ENCODE assay signal across 8 mouse cellular contexts in genomic region chr17:31057151-31057890, GRCm38 (mm10). TPM values are rescaled to one million over a fixed set of nuclear protein-coding genes. Genes with fewer than 3 reads are reported as not detected.
DNase-seq lines count a peak whose midpoint lies in the region; ATAC-seq and TF ChIP-seq lines count a peak whose summit lies in the region.

Gene Abcg1, plus strand, starts transcription at chr17:31057675.

- peak within 1 kb of the TSS; percentile 54 for H3K4me2 ChIP-seq in kidney, embryonic 14.5 days (replicated peaks; ENCODE audit: low read depth, low read length)
- H3K4me2 ChIP-seq in limb, embryonic 15.5 days: peak within 1 kb of the TSS; percentile 95
- H3K4me2 ChIP-seq in midbrain, embryonic 16.5 days (ENCODE audit: low read length): peak within 1 kb of the TSS; percentile 66

- H3K36me3 ChIP-seq in kidney, adult 2 months (ENCODE audit: control insufficient read depth, insufficient read depth, low read length): no peaks in the 10 kb centered on the region
- H3K36me3 ChIP-seq in kidney, embryonic 14.5 days (ENCODE audit: control insufficient read depth, insufficient read depth, low read length): no peaks in the 10 kb centered on the region
- H3K36me3 ChIP-seq in limb, embryonic 15.5 days: no peaks in the 10 kb centered on the region
- no peaks in the 10 kb centered on the region for H3K36me3 ChIP-seq in midbrain, embryonic 16.5 days (ENCODE audit: control insufficient read depth, insufficient read depth, low read length)

- peak; percentile 63 for DNase-seq in kidney, adult 2 months
- DNase-seq in kidney, adult 8-10 months: no peak
- peak; percentile 93 to 94 for DNase-seq in cerebellum, postnatal 10 days
- DNase-seq in frontal cortex, postnatal 36 days (ENCODE audit: low spot score in 2 of 2): peak; percentile 60 to 68
- peak; percentile 61 to 85 for DNase-seq in spleen, postnatal 4 days (ENCODE audit: low spot score in 2 of 2)

- H3K4me1 ChIP-seq in kidney, adult 2 months (ENCODE audit: control insufficient read depth, insufficient read depth, low read length): no peaks in the 10 kb centered on the region
- peaks cover 9% of the 10 kb centered on the region for H3K4me1 ChIP-seq in kidney, embryonic 14.5 days (ENCODE audit: control insufficient read depth, insufficient read depth, low read length)
- peaks cover 24% of the 10 kb centered on the region for H3K4me1 ChIP-seq in limb, embryonic 15.5 days
- peaks cover 30% of the 10 kb centered on the region for H3K4me1 ChIP-seq in midbrain, embryonic 16.5 days (ENCODE audit: control insufficient read depth, insufficient read depth, low read length)

- H3K27ac ChIP-seq in kidney, adult 2 months (ENCODE audit: insufficient read depth, low read depth, low read length): peak within 1 kb of the TSS; percentile 76
- no peak within 1 kb of the TSS for H3K27ac ChIP-seq in kidney, embryonic 14.5 days (ENCODE audit: low read depth, low read length)
- H3K27ac ChIP-seq in limb, embryonic 15.5 days: no peak within 1 kb of the TSS
- peak within 1 kb of the TSS; percentile 89 for H3K27ac ChIP-seq in midbrain, embryonic 16.5 days (ENCODE audit: low read length)

- WGBS in kidney, adult 2 months: 6% methylated on average over 49 of the region's 49 CpGs
- whole genome bisulfite sequencing in kidney, embryonic 14.5 days: 2% methylated on average over 49 of the region's 49 CpGs
- WGBS in limb, embryonic 15.5 days: 3% methylated on average over 47 of the region's 49 CpGs
- under 1% methylated on average over 41 of the region's 49 CpGs for WGBS in midbrain, embryonic 16.5 days

- no peak for TF ChIP-seq CTCF in kidney, adult 2 months (conservative IDR thresholded peaks at IDR 0.05; ENCODE audit: insufficient read depth, insufficient read length, low read depth, low read length)

- H3K27me3 ChIP-seq in kidney, adult 2 months (replicated peaks; ENCODE audit: control insufficient read depth, insufficient read depth, low read length): no peaks in the 10 kb centered on the region
- H3K27me3 ChIP-seq in kidney, embryonic 14.5 days (ENCODE audit: control insufficient read depth, insufficient read depth, low read length): peaks cover 30% of the 10 kb centered on the region
- H3K27me3 ChIP-seq in limb, embryonic 15.5 days: peaks cover 37% of the 10 kb centered on the region
- no peaks in the 10 kb centered on the region for H3K27me3 ChIP-seq in midbrain, embryonic 16.5 days (ENCODE audit: control insufficient read depth, insufficient read depth, low read depth, low read length)

- peak; percentile 61 for ATAC-seq in kidney, embryonic 14.5 days (ENCODE audit: low FRiP score, low TSS enrichment)
- ATAC-seq in limb, embryonic 15.5 days (ENCODE audit: insufficient number of reproducible peaks, low FRiP score, low TSS enrichment, low read depth): peak; percentile 27; the same call in 1 of the 2 replicates
- ATAC-seq in midbrain, embryonic 16.5 days: peak; percentile 90

- peak within 1 kb of the TSS; percentile 91 for H3K4me3 ChIP-seq in kidney, adult 2 months (ENCODE audit: insufficient read depth, low read depth, low read length)
- H3K4me3 ChIP-seq in kidney, embryonic 14.5 days (ENCODE audit: low read length): peak within 1 kb of the TSS; percentile 33
- peak within 1 kb of the TSS; percentile 49 for H3K4me3 ChIP-seq in limb, embryonic 15.5 days
- H3K4me3 ChIP-seq in midbrain, embryonic 16.5 days (ENCODE audit: low read depth, low read length): peak within 1 kb of the TSS; percentile 84

- TF ChIP-seq POLR2A in kidney, adult 2 months (IDR thresholded peaks at IDR 0.05; ENCODE audit: low read depth, low read length): no peak

- H3K9ac ChIP-seq in kidney, embryonic 14.5 days (ENCODE audit: low read depth, low read length): peak within 1 kb of the TSS; percentile 34; the same call in 1 of the 2 replicates
- peak within 1 kb of the TSS; percentile 24; the same call in 1 of the 2 replicates for H3K9ac ChIP-seq in limb, embryonic 15.5 days
- peak within 1 kb of the TSS; percentile 81 for H3K9ac ChIP-seq in midbrain, embryonic 16.5 days (ENCODE audit: low read depth, low read length)

- H3K9me3 ChIP-seq in kidney, embryonic 14.5 days (ENCODE audit: control insufficient read depth, low read length): peaks cover 12% of the 10 kb centered on the region; the same call in 1 of the 2 replicates
- no peaks in the 10 kb centered on the region for H3K9me3 ChIP-seq in limb, embryonic 15.5 days
- H3K9me3 ChIP-seq in midbrain, embryonic 16.5 days (replicated peaks; ENCODE audit: control insufficient read depth, low read length, poor library complexity, severe bottlenecking): no peaks in the 10 kb centered on the region; the same call in 1 of the 2 replicates

RNA-seq across cellular contexts. Expression of gene Abcg1, which starts in this region (rescaled TPM):
- polyA plus RNA-seq in kidney, adult 2 months (2012; rRNA removed): 7.6 and 8.2 TPM in 2 replicates
- 4.0 and 5.4 TPM in 2 replicates for polyA plus RNA-seq in kidney, embryonic 14.5 days (2014; fragmentation: Nextera tagmentation; extraction: Ambion mirVana)
- 8.6 and 9.2 TPM in 2 replicates for polyA plus RNA-seq in limb, embryonic 15.5 days (2015; fragmentation: Nextera tagmentation; extraction: Ambion mirVana)
- 23.7 and 24.3 TPM in 2 replicates for polyA plus RNA-seq in midbrain, embryonic 16.5 days (2015; fragmentation: Nextera tagmentation; extraction: Ambion mirVana)

Comparison
In these comparisons a context has a peak if more than half of its experiments do, and no peak if none do; other contexts are left out.
1. DNase-seq: peak in kidney, adult 2 months (single experiment), cerebellum, postnatal 10 days (2 of 2), frontal cortex, postnatal 36 days (2 of 2) and spleen, postnatal 4 days (2 of 2); none in kidney, adult 8-10 months (0 of 2).
2. H3K27ac ChIP-seq: peak in kidney, adult 2 months (single experiment) and midbrain, embryonic 16.5 days (single experiment); none in kidney, embryonic 14.5 days (single experiment) and limb, embryonic 15.5 days (single experiment).
3. H3K4me3 ChIP-seq: peak in every context shown above with its lines; median percentile 91 in kidney, adult 2 months; 84 in midbrain, embryonic 16.5 days; 49 in limb, embryonic 15.5 days; 33 in kidney, embryonic 14.5 days.
4. ATAC-seq: peak in every context shown above with its lines; median percentile 90 in midbrain, embryonic 16.5 days; 61 in kidney, embryonic 14.5 days; 27 in limb, embryonic 15.5 days.
5. H3K9ac ChIP-seq: peak in every context shown above with its lines; median percentile 81 in midbrain, embryonic 16.5 days; 34 in kidney, embryonic 14.5 days; 24 in limb, embryonic 15.5 days.
6. Peak in every context shown above with its lines, with median percentiles within 50 percentile points of each other: H3K4me2 ChIP-seq.